Mouse (Mus musculus) brain, embryonic 14.5 days (tissue): Measurements from ENCODE around the gene Map3k7.

Experiments used
- CTCF ChIP-seq: fragments of 200-500 bp; IDR thresholded peaks from 2 replicates; pipeline ENCODE4 v1.5.1; 2012; ENCODE audit warnings: inconsistent platforms, mild to moderate bottlenecking, moderate library complexity, borderline replicate concordance; ENCODE audit not compliant: insufficient read depth, insufficient read length; ENCODE audit errors: extremely low read depth
- POLR2A ChIP-seq: fragments of 200-500 bp; IDR thresholded peaks from 2 replicates; pipeline ENCODE4 v1.6.1; 2012; ENCODE audit warnings: mild to moderate bottlenecking, inconsistent platforms, borderline replicate concordance; ENCODE audit not compliant: poor library complexity, insufficient read depth, insufficient read length, severe bottlenecking; ENCODE audit errors: extremely low read depth

DNA sequence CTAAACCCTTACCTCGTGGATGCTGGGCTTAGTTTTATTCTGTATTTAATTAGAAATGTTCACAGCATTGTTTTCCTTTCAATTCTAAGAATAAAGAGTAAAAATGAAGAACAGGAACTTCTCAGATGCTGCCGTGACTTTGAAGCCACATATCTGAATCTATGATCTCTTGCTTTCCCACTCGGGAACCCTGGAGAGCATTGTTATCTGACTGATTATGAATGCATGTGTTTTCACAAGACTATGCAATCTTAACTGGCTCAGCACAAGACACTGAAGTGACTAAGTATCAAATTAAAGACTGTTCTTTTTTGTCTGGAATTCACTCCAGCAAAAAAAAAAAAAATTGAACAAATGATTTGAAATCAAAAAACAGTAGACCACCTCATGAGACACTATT, 30.7 kb upstream of the Map3k7 start:
- no peak for TF ChIP-seq POLR2A
- TF ChIP-seq CTCF = no peak
